ENCODE assay signal across 17 mouse cellular contexts in the genomic region with DNA sequence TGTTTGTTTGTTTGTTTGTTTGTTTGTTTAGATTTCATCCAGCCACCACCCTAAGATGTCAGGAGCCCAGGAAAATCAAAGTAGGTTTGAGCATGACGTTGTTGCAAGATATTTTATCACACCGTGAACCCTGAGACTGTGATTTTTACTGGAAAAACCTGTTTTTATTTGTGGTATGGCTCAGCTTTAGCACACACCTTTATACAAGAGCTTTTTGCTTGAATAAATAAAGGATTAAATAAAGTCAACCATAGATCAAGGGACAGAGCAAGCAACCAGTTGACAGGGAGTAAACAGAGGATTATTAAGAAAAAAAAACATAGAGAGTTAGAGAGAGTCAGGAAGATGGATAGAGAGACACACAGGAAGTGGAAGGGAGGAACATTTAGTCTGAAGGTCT.
"Had no signal": no experiment of that assay in that cellular context is flagged by ENCODE, and none has a peak within 500 bp of the region (broad histone marks: within the 10 kb centered on the region; RNA-seq: fewer than 3 reads in every experiment).

No protein-coding gene starts in this region.

- H3K9ac ChIP-seq: liver, embryonic 13.5 days; liver, embryonic 15.5 days; liver, postnatal 0 days; lung, embryonic 15.5 days; midbrain, embryonic 13.5 days; midbrain, embryonic 15.5 days; neural tube, embryonic 12.5 days had no signal

- H3K4me1 ChIP-seq: liver, embryonic 13.5 days; liver, embryonic 15.5 days; lung, embryonic 15.5 days; megakaryocyte, embryonic 14.5 days; midbrain, embryonic 13.5 days; midbrain, embryonic 15.5 days; neural tube, embryonic 12.5 days had no signal

- H3K27ac ChIP-seq: liver, embryonic 13.5 days; liver, embryonic 15.5 days; lung, embryonic 15.5 days; macrophage; midbrain, embryonic 13.5 days; midbrain, embryonic 15.5 days; neural tube, embryonic 12.5 days had no signal

- H3K4me3 ChIP-seq: liver, embryonic 13.5 days; liver, embryonic 15.5 days; lung, embryonic 15.5 days; megakaryocyte, embryonic 14.5 days; midbrain, embryonic 13.5 days; midbrain, embryonic 15.5 days; neural tube, embryonic 12.5 days had no signal

- H3K27me3 ChIP-seq: liver, embryonic 13.5 days; liver, embryonic 15.5 days; lung, embryonic 15.5 days; megakaryocyte, embryonic 14.5 days; midbrain, embryonic 13.5 days; midbrain, embryonic 15.5 days; neural tube, embryonic 12.5 days had no signal

- H3K4me2 ChIP-seq: liver, embryonic 13.5 days; liver, embryonic 15.5 days; lung, embryonic 15.5 days; midbrain, embryonic 11.5 days; midbrain, embryonic 13.5 days; midbrain, embryonic 15.5 days; neural tube, embryonic 12.5 days had no signal

- ATAC-seq: liver, postnatal 0 days; lung, postnatal 0 days; midbrain, embryonic 13.5 days; midbrain, embryonic 15.5 days had no signal

- DNase-seq: liver, embryonic 13.5 days; liver, postnatal 0 days; lung, adult 2 months; lung, postnatal 14 days; lung, postnatal 36 days; right cerebral cortex, postnatal 14 days; thymus, adult 2 months; thymus, postnatal 25 days had no signal

- H3K9me3 ChIP-seq: liver, embryonic 13.5 days; liver, embryonic 15.5 days; lung, embryonic 15.5 days; midbrain, embryonic 13.5 days; midbrain, embryonic 15.5 days; neural tube, embryonic 12.5 days had no signal

- H3K36me3 ChIP-seq: liver, embryonic 13.5 days; liver, embryonic 15.5 days; lung, embryonic 15.5 days; midbrain, embryonic 13.5 days; midbrain, embryonic 15.5 days; neural tube, embryonic 12.5 days had no signal
